Mouse (Mus musculus) frontal cortex, adult (tissue): ENCODE results near the gene Grm6.

ENCODE experiments used
- ATAC-seq: cut with Nextera tagmentation; 2 replicates; pipeline ENCODE4 v1.9.2; 2017; ENCODE audit warnings: mild to moderate bottlenecking, moderate library complexity, mixed read lengths; ENCODE audit not compliant: low TSS enrichment

Grm6 gene

DNA sequence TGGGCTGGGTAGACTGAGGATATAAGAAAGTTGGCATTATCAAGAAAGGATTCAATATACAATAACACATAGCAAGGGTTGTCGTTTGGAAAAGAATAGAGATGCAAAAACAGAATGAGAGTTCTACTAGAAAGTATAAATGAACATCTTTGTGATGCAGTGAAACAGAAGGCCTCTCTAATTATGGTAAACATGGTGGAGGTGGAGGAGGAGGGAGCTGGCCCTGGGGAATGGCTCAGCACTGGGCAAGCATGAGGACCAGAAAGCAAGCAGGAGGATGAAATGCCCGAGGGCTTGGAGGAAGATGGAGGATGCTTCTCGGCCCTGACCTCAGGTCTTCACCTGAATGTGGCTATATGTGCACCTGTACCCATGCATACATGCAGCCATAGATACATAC is 64.0 kb downstream of the Grm6 start:
- ATAC-seq, result peak; percentile 53
